Mouse (Mus musculus): ENCODE results near the gene Msi2. TPM values are rescaled to one million over a fixed set of nuclear protein-coding genes. Genes with fewer than 3 reads are reported as not detected.

Msi2 gene
- polyA plus RNA-seq (2014; fragmentation: Illumina TruSeq; extraction: RNeasy Lipid Tissue Mini Kit (QIAGEN cat#74804); ENCODE audit: low replicate concordance) = 22.3 TPM

GRCm38 (mm10) chr11:88718050-88718765, at the start of gene Msi2:
Msi2 (minus strand) TSS chr11:88718513.

GRCm38 (mm10) chr11:88293631-88294393, 424.5 kb downstream of the Msi2 start, which contains the start of gene Ccdc182:
Ccdc182 (plus strand) TSS chr11:88294058.

Other genes with a start within 250 kb of the Msi2 start
- 13.2 TPM for gene Akap1, start 146.1 kb upstream of the Msi2 start, polyA plus RNA-seq (2014; fragmentation: Illumina TruSeq; extraction: RNeasy Lipid Tissue Mini Kit (QIAGEN cat#74804); ENCODE audit: low replicate concordance)
- 15.4 TPM for gene Scpep1, start 237.0 kb upstream of the Msi2 start, polyA plus RNA-seq (2014; fragmentation: Illumina TruSeq; extraction: RNeasy Lipid Tissue Mini Kit (QIAGEN cat#74804); ENCODE audit: low replicate concordance)
- not detected for gene Elobl, start 248.4 kb upstream of the Msi2 start, polyA plus RNA-seq (2014; fragmentation: Illumina TruSeq; extraction: RNeasy Lipid Tissue Mini Kit (QIAGEN cat#74804); ENCODE audit: low replicate concordance)

All from small intestine, adult 10 weeks (tissue).